Comparison of ENCODE assay signal across 27 mouse cellular contexts in genomic region chr3:47025738-47026137, GRCm38 (mm10).
"Had no signal": no experiment of that assay in that cellular context is flagged by ENCODE, and none has a peak within 500 bp of the region (broad histone marks: within the 10 kb centered on the region; RNA-seq: fewer than 3 reads in every experiment).

No protein-coding gene starts in this region.

- DNase-seq: forebrain, postnatal 0 days; gastrocnemius, postnatal 14 days; gastrocnemius, postnatal 36 days; heart, adult 11 months; heart, adult 2 months; heart, postnatal 14 days; heart, postnatal 36 days; kidney, adult 18-20 months; kidney, adult 8-10 months; kidney, postnatal 10 days; kidney, postnatal 25 days; kidney, postnatal 4 days; layer of hippocampus, adult 9-11 months; layer of hippocampus, postnatal 36 days; liver; liver, embryonic 13.5 days had no signal

- ATAC-seq: forebrain, postnatal 0 days; inflammation-experienced regulatory T-cells, adult 6 months; intestine, embryonic 15.5 days; intestine, postnatal 0 days had no signal

- H3K9me3 ChIP-seq: heart, embryonic 13.5 days; heart, embryonic 15.5 days; intestine, embryonic 15.5 days; limb, embryonic 10.5 days; limb, embryonic 12.5 days; liver, embryonic 13.5 days; liver, embryonic 15.5 days had no signal

- H3K27ac ChIP-seq: heart, adult 2 months; heart, embryonic 13.5 days; heart, embryonic 15.5 days; intestine, embryonic 15.5 days; layer of hippocampus, adult 2 months; limb, embryonic 10.5 days; limb, embryonic 12.5 days; liver, embryonic 13.5 days; liver, embryonic 15.5 days had no signal

- H3K36me3 ChIP-seq: heart, embryonic 13.5 days; heart, embryonic 15.5 days; intestine, embryonic 15.5 days; limb, embryonic 10.5 days; limb, embryonic 12.5 days; liver, embryonic 13.5 days; liver, embryonic 15.5 days had no signal

- H3K9ac ChIP-seq: forebrain, postnatal 0 days; heart, embryonic 13.5 days; heart, embryonic 15.5 days; intestine, embryonic 15.5 days; limb, embryonic 12.5 days; liver, embryonic 13.5 days; liver, embryonic 15.5 days had no signal

- H3K4me1 ChIP-seq: heart, embryonic 13.5 days; heart, embryonic 15.5 days; intestine, embryonic 15.5 days; limb, embryonic 10.5 days; limb, embryonic 12.5 days; liver, embryonic 13.5 days; liver, embryonic 15.5 days had no signal

- H3K4me3 ChIP-seq: heart, adult 2 months; heart, embryonic 13.5 days; heart, embryonic 15.5 days; intestine, embryonic 15.5 days; layer of hippocampus, adult 2 months; limb, embryonic 10.5 days; limb, embryonic 12.5 days; liver, embryonic 13.5 days; liver, embryonic 15.5 days had no signal

- H3K4me2 ChIP-seq: heart, embryonic 11.5 days; heart, embryonic 13.5 days; heart, embryonic 15.5 days; intestine, embryonic 15.5 days; limb, embryonic 12.5 days; liver, embryonic 11.5 days; liver, embryonic 13.5 days; liver, embryonic 15.5 days had no signal

- H3K27me3 ChIP-seq: heart, embryonic 13.5 days; heart, embryonic 15.5 days; intestine, embryonic 15.5 days; limb, embryonic 12.5 days; liver, embryonic 13.5 days; liver, embryonic 15.5 days had no signal
